Mouse (Mus musculus) regulatory T cell (primary cell): ENCODE data around the gene Pld3.
"Not testable (repeated sequence)": the region's sequence is repeated elsewhere in the genome, so short reads cannot be mapped to it uniquely, and the experiment has no call there.

ENCODE experiments used
- in situ Hi-C: fragments of 300-600 bp; cut with MboI, MseI; formaldehyde crosslinking; loops from one replicate; pipeline ENCODE4 v1.15.1; 2025; ENCODE audit warnings: high pct_unique_total_duplicates

Gene Pld3

GRCm38 (mm10) chr7:27526039-27526827 is 26.8 kb downstream of the Pld3 start:
- in situ Hi-C loops: no loop called here

DNA sequence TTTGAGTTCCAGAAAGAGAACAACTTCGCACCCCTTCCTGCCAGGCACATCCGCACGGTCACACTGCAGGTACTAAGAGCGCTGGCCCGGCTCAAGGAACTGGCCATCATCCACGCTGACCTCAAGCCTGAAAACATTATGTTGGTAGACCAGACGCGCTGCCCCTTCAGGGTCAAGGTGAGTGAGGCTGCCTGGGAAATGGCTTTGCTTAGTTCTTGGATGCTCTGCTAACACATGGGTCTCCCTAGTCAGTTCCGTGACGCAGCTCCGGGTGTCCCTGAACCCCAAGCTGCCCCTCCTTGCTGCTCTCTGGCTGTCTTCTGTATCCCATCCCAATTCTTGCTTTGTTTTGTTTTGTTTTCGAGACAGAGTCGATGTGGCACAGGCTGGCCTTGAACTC is 29.2 kb downstream of the Pld3 start:
- in situ Hi-C loops: loop anchor here (5.0 kb wide), 1 partner anchor 87 kb away; no protein-coding TSS in a partner anchor

- in situ Hi-C loops: loop anchor here (5.0 kb wide), 1 partner anchor 86 kb away; no protein-coding TSS in a partner anchor
Measured at GRCm38 (mm10) chr7:27522967-27523366, 30.1 kb downstream of the Pld3 start, which contains the start of gene Hipk4. Gene Hipk4 (plus strand): TSS chr7:27523267.

GRCm38 (mm10) chr7:27520599-27520998 is 32.4 kb downstream of the Pld3 start:
- in situ Hi-C loops: loop anchor here (5.0 kb wide), 1 partner anchor 83 kb away; no protein-coding TSS in a partner anchor

- in situ Hi-C loops: loop anchor here (5.0 kb wide), 1 partner anchor 83 kb away; no protein-coding TSS in a partner anchor
Measured at GRCm38 (mm10) chr7:27520104-27520503, 32.9 kb downstream of the Pld3 start.

DNA sequence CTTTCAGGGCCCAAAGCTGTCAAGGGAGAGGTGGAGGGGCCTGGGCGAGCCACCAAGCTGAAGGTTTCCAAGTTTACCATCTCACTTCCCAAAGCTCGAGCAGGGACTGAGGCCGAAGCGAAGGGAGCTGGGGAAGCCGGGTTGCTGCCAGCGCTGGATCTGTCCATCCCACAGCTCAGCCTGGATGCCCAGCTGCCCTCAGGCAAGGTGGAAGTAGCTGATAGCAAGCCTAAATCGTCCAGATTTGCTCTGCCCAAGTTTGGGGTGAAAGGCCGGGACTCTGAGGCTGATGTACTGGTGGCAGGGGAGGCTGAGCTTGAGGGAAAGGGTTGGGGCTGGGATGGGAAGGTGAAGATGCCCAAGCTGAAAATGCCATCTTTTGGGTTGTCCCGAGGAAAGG is 34.7 kb downstream of the Pld3 start:
- in situ Hi-C loops: no loop called here

GRCm38 (mm10) chr7:27514961-27515360 is 38.1 kb downstream of the Pld3 start:
- in situ Hi-C loops: no loop called here

GRCm38 (mm10) chr7:27510809-27511208 is 42.2 kb downstream of the Pld3 start:
- in situ Hi-C loops: no loop called here

DNA sequence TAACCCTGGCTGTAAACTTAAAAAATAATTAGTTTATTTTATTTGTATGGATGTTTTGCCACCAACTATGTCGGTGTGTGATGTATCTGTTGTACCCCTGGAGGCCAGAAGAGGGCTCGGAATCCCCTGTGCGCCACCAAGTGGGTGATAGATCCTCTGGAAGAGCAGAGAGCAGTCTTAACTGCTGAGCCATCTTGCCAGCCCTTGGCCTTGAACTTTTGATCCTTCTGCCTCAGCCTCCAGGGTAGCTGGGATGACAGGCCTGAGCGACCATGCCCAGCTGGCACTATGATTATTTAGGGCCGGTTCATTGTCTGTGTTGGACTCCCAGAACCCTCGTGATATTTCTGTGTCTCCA is 44.4 kb downstream of the Pld3 start:
- in situ Hi-C loops: no loop called here

DNA sequence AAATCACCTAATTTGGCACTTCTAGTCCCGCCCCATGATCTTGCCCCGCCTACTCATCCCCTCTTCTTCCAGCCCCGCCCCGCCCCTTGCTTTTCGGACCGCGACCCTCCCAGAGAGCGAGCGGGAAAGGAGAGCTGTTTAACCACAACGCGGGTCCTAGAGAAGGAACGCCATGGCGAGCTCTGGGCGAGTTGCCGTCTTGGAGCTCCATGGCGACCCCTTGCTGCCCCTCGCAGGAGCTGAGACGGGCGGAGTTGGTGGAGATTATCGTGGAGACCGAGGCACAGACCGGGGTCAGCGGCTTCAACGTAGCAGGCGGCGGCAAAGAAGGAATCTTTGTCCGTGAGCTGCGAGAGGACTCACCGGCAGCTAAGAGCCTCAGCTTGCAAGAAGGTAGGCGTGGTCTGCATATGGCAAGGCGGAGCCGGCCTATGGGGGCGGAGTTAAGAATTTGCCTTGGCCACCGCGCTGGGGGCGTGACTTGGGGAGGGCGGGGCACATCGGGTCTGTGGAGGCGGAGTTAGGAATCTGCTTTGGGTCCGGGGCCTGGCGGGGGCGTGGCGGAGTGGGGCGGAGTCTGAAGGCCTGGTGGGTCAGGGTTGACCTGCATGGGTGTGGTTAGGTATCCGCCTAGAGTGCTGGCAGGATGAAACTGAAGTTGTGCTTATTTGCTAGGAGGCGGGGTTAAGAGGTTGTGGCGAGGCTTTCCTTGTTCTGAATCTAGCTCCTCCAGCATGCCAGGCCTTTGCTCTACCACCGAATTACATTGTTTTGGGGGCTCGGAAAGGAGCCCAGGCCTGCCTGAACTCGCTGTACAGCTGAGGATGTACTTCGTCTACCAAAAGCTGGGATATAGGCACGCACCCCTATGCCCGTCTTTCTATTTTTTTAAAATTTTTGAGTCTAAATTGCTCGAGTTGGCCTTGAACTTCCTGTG is 45.0 kb downstream of the Pld3 start:
- in situ Hi-C loops: no loop called here

GRCm38 (mm10) chr7:27506765-27507370 is 46.1 kb downstream of the Pld3 start:
- in situ Hi-C loops: no loop called here

GRCm38 (mm10) chr7:27501620-27502019 is 51.4 kb downstream of the Pld3 start:
- in situ Hi-C loops: no loop called here

- in situ Hi-C loops: no loop called here
Measured at GRCm38 (mm10) chr7:27499036-27499435, 54.0 kb downstream of the Pld3 start, which contains the start of gene Prx. Gene Prx (plus strand): TSS chr7:27499324.

DNA sequence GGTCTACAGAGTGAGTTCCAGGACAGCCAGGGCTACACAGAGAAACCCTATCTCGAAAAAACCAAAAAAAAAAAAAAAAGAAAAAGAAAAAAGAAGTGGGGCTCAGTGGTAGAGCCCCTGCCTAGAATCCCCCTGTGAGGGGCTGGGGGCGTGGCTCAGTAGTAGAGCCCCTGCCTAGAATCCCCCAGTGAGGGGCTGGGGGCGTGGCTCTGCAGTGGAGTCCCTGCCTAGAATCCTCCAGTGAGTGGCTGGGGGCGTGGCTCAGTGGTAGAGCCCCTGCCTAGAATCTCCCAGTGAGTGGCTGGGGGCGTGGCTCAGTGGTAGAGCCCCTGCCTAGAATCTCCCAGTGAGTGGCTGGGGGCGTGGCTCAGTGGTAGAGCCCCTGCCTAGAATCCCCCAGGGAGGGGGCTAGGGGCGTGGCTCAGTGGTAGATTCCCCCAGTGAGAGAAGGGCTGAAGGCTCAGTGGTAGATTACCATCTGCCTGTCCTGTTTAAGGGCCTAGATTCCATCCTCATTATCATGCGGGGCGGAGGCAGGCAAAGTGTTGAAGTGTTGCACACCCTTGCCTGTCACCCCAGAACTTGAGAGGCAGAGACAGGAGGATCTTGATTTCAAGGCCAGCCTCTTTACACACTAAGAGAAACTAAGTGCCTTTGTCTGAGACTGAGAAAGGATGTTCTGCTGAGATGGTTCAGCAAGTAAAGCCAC is 58.2 kb downstream of the Pld3 start:
- in situ Hi-C loops: not testable (repeated sequence)

GRCm38 (mm10) chr7:27493450-27493849 is 59.6 kb downstream of the Pld3 start:
- in situ Hi-C loops: no loop called here

GRCm38 (mm10) chr7:27493022-27493421 is 60.0 kb downstream of the Pld3 start:
- in situ Hi-C loops: no loop called here

DNA sequence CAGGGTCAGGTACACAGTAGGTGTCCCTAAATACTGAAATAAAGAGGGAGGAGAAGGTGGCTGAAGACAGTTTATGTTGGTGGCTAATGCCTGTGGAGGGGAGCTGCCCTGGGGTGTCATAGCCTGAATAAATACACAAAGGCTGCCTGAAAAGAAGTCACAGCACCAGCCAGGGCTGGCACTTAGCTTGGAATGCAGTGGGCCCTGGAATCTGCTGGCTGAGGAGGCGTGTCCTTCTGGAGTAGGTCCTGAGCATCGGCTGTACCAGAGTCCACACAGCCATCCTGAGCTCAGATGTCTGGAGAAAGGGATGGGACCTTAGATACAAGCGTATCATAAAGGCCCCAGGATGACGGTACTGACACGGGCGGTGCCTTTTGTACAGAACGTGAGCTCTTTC is 61.2 kb downstream of the Pld3 start:
- in situ Hi-C loops: no loop called here

DNA sequence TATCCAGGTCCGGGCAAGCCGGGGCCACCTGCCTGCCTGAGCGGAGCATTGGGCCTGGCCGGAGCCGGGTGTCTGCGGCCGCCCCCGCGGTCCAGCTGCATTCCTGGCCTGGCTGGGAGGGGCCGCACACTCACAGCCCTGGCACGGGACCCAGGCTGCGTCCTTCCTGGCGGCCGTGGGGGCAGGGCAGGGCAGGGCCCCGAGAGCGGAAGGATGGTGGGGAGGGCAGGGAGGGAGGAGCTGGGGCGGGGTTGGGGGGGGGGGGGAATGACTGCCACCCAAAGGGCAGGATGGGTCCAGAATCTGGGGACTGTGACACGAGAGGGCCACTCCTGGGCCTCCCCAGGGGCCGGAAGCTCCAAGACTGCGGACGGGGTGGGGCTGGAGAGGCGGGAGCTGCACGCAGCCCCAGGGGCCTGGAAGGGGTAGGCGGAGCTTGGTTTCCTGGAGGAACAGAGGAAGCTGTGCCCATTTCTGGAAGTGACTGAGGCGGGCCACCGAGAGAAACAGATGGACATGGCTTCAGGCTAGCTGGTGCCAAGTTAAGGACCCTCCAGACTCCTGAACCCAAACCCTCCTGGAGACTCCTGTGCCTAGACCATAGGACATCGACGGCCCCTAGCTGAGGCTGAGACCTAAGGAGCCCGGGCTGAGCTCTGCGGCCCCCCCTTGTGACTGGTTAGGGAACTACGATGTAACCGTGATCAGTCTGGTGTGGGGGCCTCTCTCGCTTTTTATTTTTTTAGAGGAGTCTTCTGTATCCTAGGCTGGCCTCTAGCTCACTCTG is 62.3 kb downstream of the Pld3 start:
- in situ Hi-C loops: no loop called here

DNA sequence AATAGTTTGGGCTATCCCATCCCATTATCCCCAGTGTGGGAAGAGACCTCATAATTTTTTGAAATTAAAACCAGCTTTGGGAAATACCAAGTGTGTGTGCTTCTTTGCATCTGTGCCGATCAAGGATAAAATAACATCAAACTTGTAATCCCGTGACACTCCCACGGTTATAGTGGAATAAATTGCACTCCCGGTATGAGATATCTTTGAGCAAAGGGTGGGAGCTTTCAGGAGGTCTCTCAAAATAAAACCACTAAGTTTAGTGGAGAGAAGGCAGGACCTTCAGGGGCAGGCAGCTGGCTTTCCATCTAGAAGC is 62.8 kb downstream of the Pld3 start:
- in situ Hi-C loops: no loop called here

DNA sequence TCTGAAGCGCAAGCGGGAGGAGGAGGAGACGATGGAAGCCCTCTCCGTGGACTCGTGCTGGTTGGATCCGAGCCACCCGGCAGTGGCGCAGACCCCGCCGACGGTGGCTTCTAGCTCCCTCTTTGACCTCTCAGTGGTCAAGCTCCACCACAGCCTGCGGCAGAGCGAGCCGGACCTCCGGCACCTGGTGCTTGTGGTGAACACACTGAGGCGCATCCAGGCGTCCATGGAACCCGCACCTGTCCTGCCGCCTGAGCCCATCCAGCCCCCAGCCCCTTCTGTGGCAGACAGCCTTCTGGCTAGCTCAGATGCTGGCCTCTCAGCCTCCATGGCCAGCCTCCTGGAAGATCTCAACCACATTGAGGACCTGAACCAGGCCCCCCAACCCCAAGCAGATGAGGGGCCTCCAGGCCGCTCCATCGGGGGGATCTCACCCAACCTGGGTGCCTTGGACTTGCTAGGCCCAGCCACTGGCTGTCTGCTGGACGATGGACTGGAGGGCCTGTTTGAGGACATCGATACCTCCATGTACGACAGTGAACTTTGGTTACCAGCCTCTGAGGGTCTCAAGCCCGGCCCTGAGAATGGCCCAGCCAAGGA is 63.6 kb downstream of the Pld3 start:
- in situ Hi-C loops: loop anchor here (5.0 to 10.0 kb wide), 2 partner anchors 42 to 895 kb away; partner anchors contain the start of genes Blvrb, Sptbn4 and Zfp36
